Mouse (Mus musculus) heart, embryonic 16.5 days (tissue): ENCODE results near the gene Qrfp. TPM values are rescaled to one million over a fixed set of nuclear protein-coding genes. Genes with fewer than 3 reads are reported as not detected.
A peak's percentile ranks its signal among the peaks of the same experiment; 100 is the strongest.

Experiments
- ATAC-seq: fragments of 200-750 bp; cut with Nextera tagmentation; replicated peaks from 2 replicates; pipeline ENCODE4 v1.8.0; 2017; ENCODE audit warnings: moderate number of reproducible peaks; ENCODE audit not compliant: insufficient read depth, low FRiP score; ENCODE audit errors: extremely low read depth
- H3K27ac ChIP-seq: fragments of 300-500 bp; sonication (generic); 2 replicates; pipeline ENCODE4 v1.5.1; 2014; ENCODE audit warnings: mild to moderate bottlenecking, low read length, control low read depth, moderate library complexity
- H3K27me3 ChIP-seq: fragments of 300-500 bp; sonication (generic); 2 replicates; pipeline ENCODE4 v1.6.1; 2014; ENCODE audit warnings: low read length, mixed read lengths; ENCODE audit not compliant: control insufficient read depth, insufficient read depth
- H3K36me3 ChIP-seq: fragments of 300-500 bp; sonication (generic); 2 replicates; pipeline ENCODE4 v1.6.1; 2014; ENCODE audit not compliant: control insufficient read depth, insufficient read depth
- H3K4me1 ChIP-seq: fragments of 300-500 bp; sonication (generic); 2 replicates; pipeline ENCODE4 v1.6.1; 2014; ENCODE audit warnings: low read length, mixed read lengths; ENCODE audit not compliant: control insufficient read depth, insufficient read depth
- H3K4me2 ChIP-seq: fragments of 300-500 bp; sonication (generic); 2 replicates; pipeline ENCODE4 v1.6.1; 2014; ENCODE audit warnings: low read depth, mild to moderate bottlenecking, control low read depth, low read length
- H3K4me3 ChIP-seq: fragments of 300-500 bp; sonication (generic); 2 replicates; pipeline ENCODE4 v1.5.1; 2014; ENCODE audit warnings: mild to moderate bottlenecking, control low read depth, low read length
- H3K9ac ChIP-seq: fragments of 300-500 bp; sonication (generic); 2 replicates; pipeline ENCODE4 v1.6.1; 2014; ENCODE audit warnings: low read length, control low read depth
- H3K9me3 ChIP-seq: fragments of 300-500 bp; sonication (generic); replicated peaks from 2 replicates; pipeline ENCODE4 v1.6.1; 2016; ENCODE audit warnings: low read length; ENCODE audit not compliant: control insufficient read depth
- WGBS: fragments of 180-500 bp; shearing (Covaris S2); extraction: QIAGEN DNeasy Blood & Tissue Kit; methylation state at CpG from one replicate; pipeline ENCODE4 v1.1.7; 2014; 5-methylcytosine and 5-hydroxymethylcytosine counted together
- polyA plus RNA-seq: library from polyadenylated mRNA; unstranded; fragments of >200 nt; fragmentation: Nextera tagmentation; extraction: Ambion mirVana; gene quantifications from 2 replicates; pipeline ENCODE4 v1.2.1, GENCODE M21; 2015

Gene Qrfp
- polyA plus RNA-seq, 1 experiment from 2014 or later = 0.14 TPM

GRCm38 (mm10) chr2:31823933-31824730 lies 13.8 kb upstream of the Qrfp start:
- Histone ChIP-seq H3K27ac (no peak overlapping the region), H3K4me3 (no peak overlapping the region), H3K27me3 (peaks cover 20% of the 10 kb centered on the region), H3K9me3 (no peaks in the 10 kb centered on the region), H3K4me2 (no peak overlapping the region), H3K4me1 (peaks cover 11% of the 10 kb centered on the region), H3K9ac (no peak overlapping the region), H3K36me3 (no peaks in the 10 kb centered on the region)
- ATAC-seq = no peak
- 82% methylated on average over 12 of the region's 15 CpGs for whole genome bisulfite sequencing

GRCm38 (mm10) chr2:31822524-31823371 lies 12.4 kb upstream of the Qrfp start:
- ATAC-seq = no peak
- 12% methylated on average over 39 of the region's 39 CpGs for WGBS
- Histone ChIP-seq H3K9me3 (no peaks in the 10 kb centered on the region), H3K4me2 (peak overlapping the region; percentile 59), H3K9ac (peak overlapping the region; percentile 21; the same call in 1 of the 2 replicates), H3K4me1 (peaks cover 6% of the 10 kb centered on the region), H3K36me3 (no peaks in the 10 kb centered on the region), H3K27ac (no peak overlapping the region), H3K27me3 (peaks cover 20% of the 10 kb centered on the region), H3K4me3 (peak overlapping the region; percentile 39)

- no peaks in the 10 kb centered on the region for H3K4me1 ChIP-seq
- H3K36me3 ChIP-seq = no peaks in the 10 kb centered on the region
- 19% methylated on average over 5 of the region's 5 CpGs for WGBS
- no peak overlapping the region for H3K4me3 ChIP-seq
- H3K9me3 ChIP-seq = no peaks in the 10 kb centered on the region
- peaks cover 3% of the 10 kb centered on the region for H3K27me3 ChIP-seq
- no peak for ATAC-seq
- H3K9ac ChIP-seq = no peak overlapping the region
- no peak overlapping the region for H3K4me2 ChIP-seq
- no peak overlapping the region for H3K27ac ChIP-seq
Observed at GRCm38 (mm10) chr2:31815367-31815766, 5.0 kb upstream of the Qrfp start.

GRCm38 (mm10) chr2:31814699-31815098 lies 4.3 kb upstream of the Qrfp start:
- Histone ChIP-seq H3K4me3 (no peak overlapping the region), H3K36me3 (no peaks in the 10 kb centered on the region), H3K27ac (no peak overlapping the region), H3K9ac (no peak overlapping the region), H3K4me2 (no peak overlapping the region), H3K27me3 (peaks cover 3% of the 10 kb centered on the region), H3K9me3 (no peaks in the 10 kb centered on the region), H3K4me1 (no peaks in the 10 kb centered on the region)
- WGBS = 57% methylated on average over 7 of the region's 7 CpGs
- no peak for ATAC-seq

- Histone ChIP-seq H3K27me3 (peaks cover 3% of the 10 kb centered on the region), H3K36me3 (no peaks in the 10 kb centered on the region), H3K27ac (no peak overlapping the region), H3K9me3 (no peaks in the 10 kb centered on the region), H3K4me3 (no peak overlapping the region), H3K4me1 (no peaks in the 10 kb centered on the region), H3K4me2 (no peak overlapping the region), H3K9ac (no peak overlapping the region)
- ATAC-seq = no peak
- WGBS = 69% methylated on average over 4 of the region's 4 CpGs
Observed at GRCm38 (mm10) chr2:31813641-31814040, 3.3 kb upstream of the Qrfp start.

- no peaks in the 10 kb centered on the region; the same call in none of the 2 replicates for H3K27me3 ChIP-seq
- 74% methylated on average over 14 of the region's 14 CpGs for WGBS
Observed at GRCm38 (mm10) chr2:31811086-31811958, 942 bp upstream of the Qrfp start.

GRCm38 (mm10) chr2:31809358-31809740 lies 1.0 kb downstream of the Qrfp start:
- Histone ChIP-seq H3K36me3 (peaks cover 2% of the 10 kb centered on the region; the same call in 1 of the 2 replicates), H3K27me3 (no peaks in the 10 kb centered on the region; the same call in 1 of the 2 replicates), H3K9ac (no peak overlapping the region), H3K9me3 (no peaks in the 10 kb centered on the region), H3K4me3 (no peak overlapping the region), H3K4me2 (no peak overlapping the region), H3K27ac (no peak overlapping the region), H3K4me1 (no peaks in the 10 kb centered on the region)
- no peak for ATAC-seq
- WGBS = 58% methylated on average over 2 of the region's 2 CpGs

More at GRCm38 (mm10) chr2:31811086-31811958, 942 bp upstream of the Qrfp start:
- no peak overlapping the region for H3K4me2 ChIP-seq
- no peak overlapping the region for H3K4me3 ChIP-seq
- H3K4me1 ChIP-seq = no peaks in the 10 kb centered on the region
- no peak for ATAC-seq
- H3K9me3 ChIP-seq = no peaks in the 10 kb centered on the region
- H3K36me3 ChIP-seq = no peaks in the 10 kb centered on the region
- no peak overlapping the region for H3K9ac ChIP-seq
- no peak overlapping the region for H3K27ac ChIP-seq

GRCm38 (mm10) chr2:31808410-31809357 lies 1.7 kb downstream of the Qrfp start:
- H3K4me1 ChIP-seq = no peaks in the 10 kb centered on the region

More at GRCm38 (mm10) chr2:31808410-31809357, 1.7 kb downstream of the Qrfp start:
- H3K4me3 ChIP-seq = no peak overlapping the region
- no peak overlapping the region for H3K9ac ChIP-seq
- no peak for ATAC-seq
- H3K27me3 ChIP-seq = no peaks in the 10 kb centered on the region; the same call in 1 of the 2 replicates
- H3K27ac ChIP-seq = no peak overlapping the region
- no peak overlapping the region for H3K4me2 ChIP-seq
- H3K36me3 ChIP-seq = peaks cover 8% of the 10 kb centered on the region
- WGBS = 42% methylated on average over 28 of the region's 28 CpGs
- no peaks in the 10 kb centered on the region for H3K9me3 ChIP-seq
